Mouse (Mus musculus): Measurements from ENCODE around the gene Eng. TPM values are rescaled to one million over a fixed set of nuclear protein-coding genes. Genes with fewer than 3 reads are reported as not detected.
A peak's percentile ranks its signal among the peaks of the same experiment; 100 is the strongest.

Gene Eng
- polyA plus RNA-seq, 1 experiment from 2014 or later: 148 TPM

GRCm38 (mm10) chr2:32724832-32725790 lies 78.7 kb downstream of the Eng start:
- ATAC-seq (ENCODE audit: insufficient number of reproducible peaks, insufficient read depth, low FRiP score, low read depth): no peak
- 78% methylated on average over 16 of the region's 16 CpGs for WGBS
- Histone ChIP-seq H3K4me2 (ENCODE audit: low read length) (no peak overlapping the region), H3K27me3 (ENCODE audit: control insufficient read depth, insufficient read depth, low read length) (no peaks in the 10 kb centered on the region), H3K36me3 (ENCODE audit: control insufficient read depth, insufficient read depth, low read length) (no peaks in the 10 kb centered on the region), H3K9ac (ENCODE audit: low read length) (no peak overlapping the region), H3K27ac (replicated peaks in 1 of 2; ENCODE audit: control insufficient read depth in 1 of 2, insufficient read depth in 1 of 2, low read depth in 2 of 2, low read length in 2 of 2) (no peak overlapping the region), H3K4me1 (ENCODE audit: control insufficient read depth in 2 of 2, insufficient read depth in 2 of 2, low read length in 2 of 2) (peaks cover 6 to 13% of the 10 kb centered on the region in 2 experiments), H3K4me3 (ENCODE audit: control insufficient read depth in 1 of 2, insufficient read depth in 1 of 2, low read depth in 1 of 2, low read length in 2 of 2) (no peak overlapping the region), H3K9me3 (ENCODE audit: control insufficient read depth, low read length) (no peaks in the 10 kb centered on the region)

- Histone ChIP-seq H3K36me3 (ENCODE audit: control insufficient read depth, insufficient read depth, low read length) (no peaks in the 10 kb centered on the region), H3K4me3 (ENCODE audit: control insufficient read depth in 1 of 2, insufficient read depth in 1 of 2, low read depth in 1 of 2, low read length in 2 of 2) (peak overlapping the region; percentile 30 to 53), H3K27me3 (ENCODE audit: control insufficient read depth, insufficient read depth, low read length) (no peaks in the 10 kb centered on the region), H3K4me1 (ENCODE audit: control insufficient read depth in 2 of 2, insufficient read depth in 2 of 2, low read length in 2 of 2) (peaks cover 6 to 13% of the 10 kb centered on the region in 2 experiments), H3K4me2 (ENCODE audit: low read length) (peak overlapping the region; percentile 48), H3K9me3 (ENCODE audit: control insufficient read depth, low read length) (no peaks in the 10 kb centered on the region), H3K9ac (ENCODE audit: low read length) (peak overlapping the region; percentile 45), H3K27ac (replicated peaks in 1 of 2; ENCODE audit: control insufficient read depth in 1 of 2, insufficient read depth in 1 of 2, low read depth in 2 of 2, low read length in 2 of 2) (peak overlapping the region; percentile 20 to 46; a peak in 3 of 4 replicates)
- peak; percentile 96 for ATAC-seq (ENCODE audit: insufficient number of reproducible peaks, insufficient read depth, low FRiP score, low read depth)
- under 1% methylated on average over 16 of the region's 16 CpGs for WGBS
Observed at GRCm38 (mm10) chr2:32727435-32727834, 81.0 kb downstream of the Eng start.

- Histone ChIP-seq H3K36me3 (ENCODE audit: control insufficient read depth, insufficient read depth, low read length) (no peaks in the 10 kb centered on the region), H3K9ac (ENCODE audit: low read length) (peak overlapping the region; percentile 42), H3K27ac (replicated peaks in 1 of 2; ENCODE audit: control insufficient read depth in 1 of 2, insufficient read depth in 1 of 2, low read depth in 2 of 2, low read length in 2 of 2) (peak overlapping the region; percentile 57 to 65), H3K4me3 (ENCODE audit: control insufficient read depth in 1 of 2, insufficient read depth in 1 of 2, low read depth in 1 of 2, low read length in 2 of 2) (peak overlapping the region; percentile 30 to 53), H3K4me2 (ENCODE audit: low read length) (peak overlapping the region; percentile 48), H3K4me1 (ENCODE audit: control insufficient read depth in 2 of 2, insufficient read depth in 2 of 2, low read length in 2 of 2) (peaks cover 6 to 13% of the 10 kb centered on the region in 2 experiments), H3K27me3 (ENCODE audit: control insufficient read depth, insufficient read depth, low read length) (no peaks in the 10 kb centered on the region), H3K9me3 (ENCODE audit: control insufficient read depth, low read length) (no peaks in the 10 kb centered on the region)
- ATAC-seq (ENCODE audit: insufficient number of reproducible peaks, insufficient read depth, low FRiP score, low read depth): peak; percentile 22; the same call in 1 of the 2 replicates
- 39% methylated on average over 7 of the region's 7 CpGs for WGBS
Observed at GRCm38 (mm10) chr2:32728463-32728862, 82.1 kb downstream of the Eng start.

GRCm38 (mm10) chr2:32729547-32729946 lies 83.2 kb downstream of the Eng start:
- Histone ChIP-seq H3K36me3 (ENCODE audit: control insufficient read depth, insufficient read depth, low read length) (no peaks in the 10 kb centered on the region), H3K27me3 (ENCODE audit: control insufficient read depth, insufficient read depth, low read length) (no peaks in the 10 kb centered on the region), H3K9me3 (ENCODE audit: control insufficient read depth, low read length) (no peaks in the 10 kb centered on the region), H3K4me1 (ENCODE audit: control insufficient read depth in 2 of 2, insufficient read depth in 2 of 2, low read length in 2 of 2) (peaks cover 6 to 14% of the 10 kb centered on the region in 2 experiments), H3K4me3 (ENCODE audit: control insufficient read depth in 1 of 2, insufficient read depth in 1 of 2, low read depth in 1 of 2, low read length in 2 of 2) (peak overlapping the region; percentile 4 to 30), H3K27ac (replicated peaks in 1 of 2; ENCODE audit: control insufficient read depth in 1 of 2, insufficient read depth in 1 of 2, low read depth in 2 of 2, low read length in 2 of 2) (peak overlapping the region; percentile 18 to 66), H3K4me2 (ENCODE audit: low read length) (peak overlapping the region; percentile 48), H3K9ac (ENCODE audit: low read length) (peak overlapping the region; percentile 25; the same call in 1 of the 2 replicates)
- 68% methylated on average over 4 of the region's 4 CpGs for WGBS
- no peak for ATAC-seq (ENCODE audit: insufficient number of reproducible peaks, insufficient read depth, low FRiP score, low read depth)

DNA sequence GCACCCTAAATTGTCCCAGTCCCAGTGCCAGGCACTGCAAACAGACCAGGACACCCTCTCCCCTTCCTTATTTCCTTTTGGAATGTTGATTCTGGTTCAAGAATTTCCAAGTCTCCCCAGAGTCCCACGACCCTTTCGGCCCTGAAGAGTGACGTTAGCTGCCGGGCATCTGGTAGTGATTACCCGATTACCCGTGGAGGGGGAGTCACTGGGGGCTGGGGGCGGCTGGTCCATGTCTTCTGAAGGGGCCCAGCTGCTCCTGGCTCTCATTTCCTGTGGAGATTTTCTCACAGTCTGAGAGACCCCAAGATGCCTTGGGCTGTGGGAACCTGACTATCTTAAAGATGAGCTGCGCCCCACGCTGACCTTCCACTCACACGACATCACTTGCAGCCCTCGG lies 84.5 kb downstream of the Eng start:
- peak overlapping the region; percentile 48 for H3K4me2 ChIP-seq (ENCODE audit: low read length)
- no peaks in the 10 kb centered on the region for H3K36me3 ChIP-seq (ENCODE audit: control insufficient read depth, insufficient read depth, low read length)
- 0 out of 2 replicates have a peak overlapping the region, but pooled peaks have one; percentile 18 for H3K9ac ChIP-seq (ENCODE audit: low read length)
- H3K27me3 ChIP-seq (ENCODE audit: control insufficient read depth, insufficient read depth, low read length): no peaks in the 10 kb centered on the region
- peaks cover 6 to 16% of the 10 kb centered on the region in 2 experiments for H3K4me1 ChIP-seq (ENCODE audit: control insufficient read depth in 2 of 2, insufficient read depth in 2 of 2, low read length in 2 of 2)
- 17% methylated on average over 11 of the region's 11 CpGs for WGBS
- peak overlapping the region in 1 of 2 experiments; percentile 4; a peak in 1 of 4 replicates for H3K4me3 ChIP-seq (ENCODE audit: control insufficient read depth in 1 of 2, insufficient read depth in 1 of 2, low read depth in 1 of 2, low read length in 2 of 2)
- no peaks in the 10 kb centered on the region for H3K9me3 ChIP-seq (ENCODE audit: control insufficient read depth, low read length)
- ATAC-seq (ENCODE audit: insufficient number of reproducible peaks, insufficient read depth, low FRiP score, low read depth): no peak
- peak overlapping the region; percentile 66 to 83 for H3K27ac ChIP-seq (replicated peaks in 1 of 2; ENCODE audit: control insufficient read depth in 1 of 2, insufficient read depth in 1 of 2, low read depth in 2 of 2, low read length in 2 of 2)

GRCm38 (mm10) chr2:32731911-32732310 lies 85.5 kb downstream of the Eng start:
- Histone ChIP-seq H3K4me1 (ENCODE audit: control insufficient read depth in 2 of 2, insufficient read depth in 2 of 2, low read length in 2 of 2) (peaks cover 6 to 16% of the 10 kb centered on the region in 2 experiments), H3K4me3 (ENCODE audit: control insufficient read depth in 1 of 2, insufficient read depth in 1 of 2, low read depth in 1 of 2, low read length in 2 of 2) (no peak overlapping the region), H3K27ac (replicated peaks in 1 of 2; ENCODE audit: control insufficient read depth in 1 of 2, insufficient read depth in 1 of 2, low read depth in 2 of 2, low read length in 2 of 2) (peak overlapping the region; percentile 33 to 66), H3K4me2 (ENCODE audit: low read length) (0 out of 2 replicates have a peak overlapping the region, but pooled peaks have one; percentile 48), H3K9ac (ENCODE audit: low read length) (peak overlapping the region; percentile 22; the same call in 1 of the 2 replicates), H3K9me3 (ENCODE audit: control insufficient read depth, low read length) (no peaks in the 10 kb centered on the region), H3K27me3 (ENCODE audit: control insufficient read depth, insufficient read depth, low read length) (no peaks in the 10 kb centered on the region), H3K36me3 (ENCODE audit: control insufficient read depth, insufficient read depth, low read length) (no peaks in the 10 kb centered on the region)
- no peak for ATAC-seq (ENCODE audit: insufficient number of reproducible peaks, insufficient read depth, low FRiP score, low read depth)
- WGBS: 57% methylated on average over 4 of the region's 4 CpGs

Data from heart, embryonic 14.5 days (tissue).